Mouse (Mus musculus) embryonic facial prominence, embryonic 12.5 days (tissue): ENCODE measurements around the gene Efcab11. TPM values are rescaled to one million over a fixed set of nuclear protein-coding genes. Genes with fewer than 3 reads are reported as not detected.
A peak's percentile ranks its signal among the peaks of the same experiment; 100 is the strongest.

ENCODE experiments used
- ATAC-seq: fragments of 200-750 bp; cut with Nextera tagmentation; 2 replicates; pipeline ENCODE4 v1.8.0; 2017; ENCODE audit not compliant: insufficient number of reproducible peaks, insufficient read depth, low FRiP score, low TSS enrichment
- H3K27ac ChIP-seq: fragments of 300-500 bp; sonication (generic); 2 replicates; pipeline ENCODE4 v1.5.1; 2016; ENCODE audit warnings: mild to moderate bottlenecking
- H3K27me3 ChIP-seq: fragments of 300-500 bp; sonication (generic); 2 replicates; pipeline ENCODE4 v1.6.1; 2016; ENCODE audit warnings: mild to moderate bottlenecking, moderate library complexity
- H3K36me3 ChIP-seq: fragments of 300-500 bp; sonication (generic); 2 replicates; pipeline ENCODE4 v1.6.1; 2016; ENCODE audit warnings: mild to moderate bottlenecking
- H3K4me1 ChIP-seq: fragments of 300-500 bp; sonication (generic); 2 replicates; pipeline ENCODE4 v1.6.1; 2016
- H3K4me2 ChIP-seq: fragments of 300-500 bp; sonication (generic); replicated peaks from 2 replicates; pipeline ENCODE4 v1.6.1; 2016; ENCODE audit warnings: mild to moderate bottlenecking, moderate library complexity
- H3K4me3 ChIP-seq: fragments of 300-500 bp; sonication (generic); 2 replicates; pipeline ENCODE4 v1.5.1; 2016; ENCODE audit warnings: mild to moderate bottlenecking
- H3K9ac ChIP-seq: fragments of 300-500 bp; sonication (generic); 2 replicates; pipeline ENCODE4 v1.6.1; 2016; ENCODE audit warnings: mild to moderate bottlenecking, moderate library complexity
- H3K9me3 ChIP-seq: fragments of 300-500 bp; sonication (generic); 2 replicates; pipeline ENCODE4 v1.6.1; 2016; ENCODE audit warnings: mild to moderate bottlenecking, moderate library complexity
- WGBS: fragments of 180-500 bp; shearing (Covaris S2); methylation state at CpG from one replicate; pipeline ENCODE4 v1.1.7; 2016; 5-methylcytosine and 5-hydroxymethylcytosine counted together
- polyA plus RNA-seq: library from polyadenylated mRNA; unstranded; fragments of >200 nt; fragmentation: Nextera tagmentation; extraction: Ambion mirVana; gene quantifications from 2 replicates; pipeline ENCODE4 v1.2.1, GENCODE M21; 2016

Efcab11 gene
- polyA plus RNA-seq, 1 experiment from 2014 or later, result 17.6 TPM

GRCm38 (mm10) chr12:99735172-99735571 is 149.1 kb downstream of the Efcab11 start:
- Histone ChIP-seq H3K9ac (no peak overlapping the region), H3K4me3 (no peak overlapping the region), H3K4me1 (0 out of 2 replicates have a peak, but pooled peaks cover 5% of the 10 kb centered on the region), H3K36me3 (no peaks in the 10 kb centered on the region), H3K4me2 (no peak overlapping the region), H3K27ac (no peak overlapping the region), H3K27me3 (no peaks in the 10 kb centered on the region), H3K9me3 (no peaks in the 10 kb centered on the region)
- WGBS, result 69% methylated on average over 10 of the region's 10 CpGs
- no peak for ATAC-seq

GRCm38 (mm10) chr12:99724206-99724605 is 160.0 kb downstream of the Efcab11 start:
- no peak for ATAC-seq
- Histone ChIP-seq H3K36me3 (no peaks in the 10 kb centered on the region), H3K9me3 (no peaks in the 10 kb centered on the region), H3K4me2 (no peak overlapping the region), H3K27ac (no peak overlapping the region), H3K4me1 (peaks cover 10% of the 10 kb centered on the region), H3K4me3 (no peak overlapping the region), H3K9ac (no peak overlapping the region), H3K27me3 (no peaks in the 10 kb centered on the region)
- 98% methylated on average over 12 of the region's 12 CpGs for WGBS

GRCm38 (mm10) chr12:99723791-99724190 is 160.4 kb downstream of the Efcab11 start:
- peaks cover 10% of the 10 kb centered on the region for H3K4me1 ChIP-seq
- no peak overlapping the region for H3K9ac ChIP-seq
- H3K36me3 ChIP-seq, result no peaks in the 10 kb centered on the region
- no peak for ATAC-seq
- no peaks in the 10 kb centered on the region for H3K27me3 ChIP-seq
- H3K4me2 ChIP-seq, result no peak overlapping the region
- H3K4me3 ChIP-seq, result no peak overlapping the region
- H3K9me3 ChIP-seq, result no peaks in the 10 kb centered on the region
- no peak overlapping the region for H3K27ac ChIP-seq
- 86% methylated on average over 8 of the region's 8 CpGs for WGBS

- Histone ChIP-seq H3K27me3 (no peaks in the 10 kb centered on the region), H3K4me2 (no peak overlapping the region), H3K36me3 (no peaks in the 10 kb centered on the region), H3K4me1 (peaks cover 10% of the 10 kb centered on the region), H3K4me3 (no peak overlapping the region), H3K9ac (no peak overlapping the region), H3K9me3 (no peaks in the 10 kb centered on the region), H3K27ac (no peak overlapping the region)
- no peak for ATAC-seq
- 44% methylated on average over 10 of the region's 10 CpGs for WGBS
These were observed 162.9 kb downstream of the Efcab11 start for GRCm38 (mm10) chr12:99721318-99721717.

GRCm38 (mm10) chr12:99719777-99720176 is 164.5 kb downstream of the Efcab11 start:
- Histone ChIP-seq H3K9me3 (no peaks in the 10 kb centered on the region), H3K9ac (no peak overlapping the region), H3K36me3 (no peaks in the 10 kb centered on the region), H3K27ac (no peak overlapping the region), H3K4me1 (peaks cover 19% of the 10 kb centered on the region), H3K4me3 (no peak overlapping the region), H3K27me3 (no peaks in the 10 kb centered on the region), H3K4me2 (no peak overlapping the region)
- WGBS, result 91% methylated on average over 11 of the region's 11 CpGs
- no peak for ATAC-seq

GRCm38 (mm10) chr12:99718161-99718560 is 166.1 kb downstream of the Efcab11 start:
- WGBS, result 87% methylated on average over 2 of the region's 2 CpGs

GRCm38 (mm10) chr12:99716038-99716610 is 168.1 kb downstream of the Efcab11 start:
- H3K4me2 ChIP-seq, result no peak overlapping the region
- peaks cover 11% of the 10 kb centered on the region for H3K4me1 ChIP-seq
- H3K9me3 ChIP-seq, result no peaks in the 10 kb centered on the region
- H3K36me3 ChIP-seq, result no peaks in the 10 kb centered on the region
- WGBS, result 64% methylated on average over 8 of the region's 8 CpGs
- no peaks in the 10 kb centered on the region for H3K27me3 ChIP-seq
- no peak overlapping the region for H3K9ac ChIP-seq
- no peak overlapping the region for H3K4me3 ChIP-seq
- ATAC-seq, result no peak
- no peak overlapping the region for H3K27ac ChIP-seq

More at GRCm38 (mm10) chr12:99718161-99718560, 166.1 kb downstream of the Efcab11 start:
- H3K4me3 ChIP-seq, result no peak overlapping the region
- no peak overlapping the region for H3K9ac ChIP-seq
- H3K4me1 ChIP-seq, result peaks cover 19% of the 10 kb centered on the region
- no peaks in the 10 kb centered on the region for H3K27me3 ChIP-seq
- H3K4me2 ChIP-seq, result no peak overlapping the region
- no peak for ATAC-seq
- H3K27ac ChIP-seq, result no peak overlapping the region
- no peaks in the 10 kb centered on the region for H3K36me3 ChIP-seq
- H3K9me3 ChIP-seq, result no peaks in the 10 kb centered on the region

GRCm38 (mm10) chr12:99715129-99716037 is 168.9 kb downstream of the Efcab11 start:
- Histone ChIP-seq H3K36me3 (no peaks in the 10 kb centered on the region), H3K4me1 (0 out of 2 replicates have a peak, but pooled peaks cover 8% of the 10 kb centered on the region), H3K27me3 (no peaks in the 10 kb centered on the region), H3K27ac (no peak overlapping the region), H3K9me3 (no peaks in the 10 kb centered on the region), H3K9ac (no peak overlapping the region), H3K4me3 (no peak overlapping the region), H3K4me2 (no peak overlapping the region)
- ATAC-seq, result no peak
- WGBS, result 61% methylated on average over 9 of the region's 9 CpGs

- 0 out of 2 replicates have a peak, but pooled peaks cover 8% of the 10 kb centered on the region for H3K4me1 ChIP-seq
- H3K9ac ChIP-seq, result no peak overlapping the region
- 35% methylated on average over 5 of the region's 5 CpGs for WGBS
- H3K27ac ChIP-seq, result no peak overlapping the region
- no peak for ATAC-seq
- no peaks in the 10 kb centered on the region for H3K36me3 ChIP-seq
- no peaks in the 10 kb centered on the region for H3K9me3 ChIP-seq
- no peak overlapping the region for H3K4me3 ChIP-seq
- no peak overlapping the region for H3K4me2 ChIP-seq
- H3K27me3 ChIP-seq, result no peaks in the 10 kb centered on the region
These were observed 172.0 kb downstream of the Efcab11 start for GRCm38 (mm10) chr12:99712214-99712613.

GRCm38 (mm10) chr12:99702248-99702647 is 182.0 kb downstream of the Efcab11 start:
- Histone ChIP-seq H3K9ac (no peak overlapping the region), H3K36me3 (no peaks in the 10 kb centered on the region), H3K4me2 (no peak overlapping the region), H3K4me3 (no peak overlapping the region), H3K4me1 (peaks cover 5% of the 10 kb centered on the region), H3K27ac (no peak overlapping the region), H3K27me3 (no peaks in the 10 kb centered on the region), H3K9me3 (no peaks in the 10 kb centered on the region)
- ATAC-seq, result no peak
- WGBS, result 84% methylated on average over 8 of the region's 8 CpGs

GRCm38 (mm10) chr12:99700380-99700779 is 183.9 kb downstream of the Efcab11 start:
- no peak overlapping the region for H3K4me3 ChIP-seq

More at GRCm38 (mm10) chr12:99700380-99700779, 183.9 kb downstream of the Efcab11 start:
- no peak for ATAC-seq
- no peaks in the 10 kb centered on the region for H3K36me3 ChIP-seq
- no peak overlapping the region for H3K9ac ChIP-seq
- no peak overlapping the region for H3K4me2 ChIP-seq
- H3K27ac ChIP-seq, result peak overlapping the region; percentile 50; the same call in 1 of the 2 replicates
- H3K27me3 ChIP-seq, result no peaks in the 10 kb centered on the region
- no peaks in the 10 kb centered on the region for H3K9me3 ChIP-seq
- peaks cover 5% of the 10 kb centered on the region for H3K4me1 ChIP-seq
- WGBS, result 41% methylated on average over 7 of the region's 7 CpGs
